Mouse (Mus musculus) heart, embryonic 12.5 days (tissue): ENCODE results near the gene Mrpl33. TPM values are rescaled to one million over a fixed set of nuclear protein-coding genes. Genes with fewer than 3 reads are reported as not detected.

Experiments used
- ATAC-seq: fragments of 200-750 bp; cut with Nextera tagmentation; 2 replicates; pipeline ENCODE4 v1.8.0; 2017; ENCODE audit warnings: moderate TSS enrichment, moderate library complexity; ENCODE audit not compliant: insufficient number of reproducible peaks, low FRiP score
- H3K27ac ChIP-seq: fragments of 300-500 bp; sonication (generic); 2 replicates; pipeline ENCODE4 v1.5.1; 2016; ENCODE audit warnings: mild to moderate bottlenecking, moderate library complexity; ENCODE audit not compliant: poor library complexity, severe bottlenecking
- H3K27me3 ChIP-seq: fragments of 300-500 bp; sonication (generic); replicated peaks from 2 replicates; pipeline ENCODE4 v1.6.1; 2016; ENCODE audit warnings: mild to moderate bottlenecking, moderate library complexity
- H3K36me3 ChIP-seq: fragments of 300-500 bp; sonication (generic); 2 replicates; pipeline ENCODE4 v1.6.1; 2016; ENCODE audit warnings: mild to moderate bottlenecking, moderate library complexity
- H3K4me1 ChIP-seq: fragments of 300-500 bp; sonication (generic); replicated peaks from 2 replicates; pipeline ENCODE4 v1.6.1; 2016; ENCODE audit warnings: mild to moderate bottlenecking
- H3K4me2 ChIP-seq: fragments of 300-500 bp; sonication (generic); 2 replicates; pipeline ENCODE4 v1.6.1; 2016; ENCODE audit warnings: mild to moderate bottlenecking, moderate library complexity
- H3K4me3 ChIP-seq: fragments of 300-500 bp; sonication (generic); 2 replicates; pipeline ENCODE4 v1.5.1; 2016; ENCODE audit warnings: mild to moderate bottlenecking
- H3K9ac ChIP-seq: fragments of 300-500 bp; sonication (generic); 2 replicates; pipeline ENCODE4 v1.6.1; 2016; ENCODE audit warnings: mild to moderate bottlenecking, moderate library complexity
- H3K9me3 ChIP-seq: fragments of 300-500 bp; sonication (generic); replicated peaks from 2 replicates; pipeline ENCODE4 v1.6.1; 2016; ENCODE audit warnings: mild to moderate bottlenecking, moderate library complexity
- WGBS: fragments of 180-500 bp; shearing (Covaris S2); methylation state at CpG from one replicate; pipeline ENCODE4 v1.1.7; 2016; 5-methylcytosine and 5-hydroxymethylcytosine counted together
- polyA plus RNA-seq: library from polyadenylated mRNA; unstranded; fragments of >200 nt; fragmentation: Nextera tagmentation; extraction: Ambion mirVana; gene quantifications from 2 replicates; pipeline ENCODE4 v1.2.1, GENCODE M21; 2016

Mrpl33 gene
- polyA plus RNA-seq, 1 experiment from 2014 or later = 372 TPM

DNA sequence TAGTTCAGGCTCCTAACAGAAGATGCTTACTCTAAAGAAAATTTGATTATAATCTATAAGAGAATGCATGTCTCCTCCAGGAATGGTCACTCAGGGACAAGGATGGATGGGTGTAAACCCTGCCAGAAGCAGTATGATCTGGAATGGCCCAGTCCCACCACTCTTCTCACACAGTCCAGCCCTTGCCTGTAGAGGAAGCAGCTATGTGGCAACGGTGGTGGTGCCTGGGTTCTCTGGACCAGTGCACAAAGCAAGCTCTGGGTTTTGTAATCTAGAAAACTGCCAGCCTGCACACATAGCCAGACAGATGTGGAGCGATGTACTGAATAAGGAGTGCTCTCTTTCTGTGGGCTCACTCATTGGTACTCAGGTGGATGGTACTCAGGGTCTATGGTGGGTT, 43.8 kb downstream of the Mrpl33 start:
- 90% methylated on average over 2 of the region's 2 CpGs for WGBS

DNA sequence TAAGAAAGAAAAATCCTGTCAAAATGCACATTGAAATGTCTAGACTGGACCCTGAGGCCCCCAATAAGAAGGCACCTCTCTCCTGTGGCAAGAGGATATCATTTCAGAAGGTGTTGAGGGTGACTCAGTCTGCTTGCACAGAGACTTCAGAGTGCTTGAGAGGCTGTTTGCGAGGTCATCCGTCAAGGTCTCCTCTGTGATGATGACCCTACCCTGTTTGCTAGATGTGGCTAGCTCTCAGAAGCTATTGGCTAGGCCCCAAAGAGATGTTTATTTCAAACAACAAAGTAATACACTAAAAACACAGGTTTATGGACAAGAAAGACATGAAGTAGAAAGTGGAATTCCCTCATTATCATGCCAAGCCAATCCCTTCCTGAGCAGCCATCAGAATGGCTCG, 45.6 kb downstream of the Mrpl33 start:
- no peak overlapping the region for H3K9ac ChIP-seq
- WGBS = 84% methylated on average over 3 of the region's 3 CpGs
- no peaks in the 10 kb centered on the region for H3K9me3 ChIP-seq
- H3K27ac ChIP-seq = no peak overlapping the region
- H3K4me1 ChIP-seq = peaks cover 18% of the 10 kb centered on the region
- H3K27me3 ChIP-seq = no peaks in the 10 kb centered on the region
- no peak for ATAC-seq
- no peaks in the 10 kb centered on the region for H3K36me3 ChIP-seq
- H3K4me3 ChIP-seq = no peak overlapping the region
- H3K4me2 ChIP-seq = no peak overlapping the region

More for the DNA sequence above, 43.8 kb downstream of the Mrpl33 start:
- Histone ChIP-seq H3K4me2 (no peak overlapping the region), H3K9ac (no peak overlapping the region), H3K27ac (no peak overlapping the region), H3K9me3 (no peaks in the 10 kb centered on the region), H3K4me1 (peaks cover 30% of the 10 kb centered on the region), H3K27me3 (no peaks in the 10 kb centered on the region), H3K36me3 (no peaks in the 10 kb centered on the region), H3K4me3 (no peak overlapping the region)
- no peak for ATAC-seq

DNA sequence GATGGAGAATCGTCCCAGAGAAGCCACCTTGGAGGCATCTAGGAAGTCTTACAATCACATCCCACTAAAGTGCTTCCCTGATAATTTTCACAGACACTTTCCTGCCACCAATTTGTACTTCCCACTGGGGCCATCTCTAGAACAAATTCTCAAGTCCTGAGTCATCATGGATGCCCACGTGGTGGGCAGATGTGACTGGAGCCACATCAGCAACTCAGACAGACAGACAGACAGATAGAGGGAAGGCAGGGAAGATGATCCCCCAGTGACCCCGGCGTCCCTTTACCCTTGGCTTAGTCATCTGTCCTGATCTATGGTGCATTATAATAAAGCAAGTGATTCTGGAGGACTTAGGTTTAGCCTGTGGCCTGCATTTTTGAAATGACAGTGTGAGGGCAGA, 47.5 kb downstream of the Mrpl33 start:
- peak overlapping the region; percentile 75 for H3K27ac ChIP-seq
- peaks cover 18% of the 10 kb centered on the region for H3K4me1 ChIP-seq
- 64% methylated on average over 4 of the region's 4 CpGs for WGBS
- H3K9ac ChIP-seq = no peak overlapping the region
- no peak overlapping the region for H3K4me3 ChIP-seq
- ATAC-seq = no peak
- H3K4me2 ChIP-seq = no peak overlapping the region
- no peaks in the 10 kb centered on the region for H3K9me3 ChIP-seq
- H3K36me3 ChIP-seq = no peaks in the 10 kb centered on the region
- no peaks in the 10 kb centered on the region for H3K27me3 ChIP-seq

DNA sequence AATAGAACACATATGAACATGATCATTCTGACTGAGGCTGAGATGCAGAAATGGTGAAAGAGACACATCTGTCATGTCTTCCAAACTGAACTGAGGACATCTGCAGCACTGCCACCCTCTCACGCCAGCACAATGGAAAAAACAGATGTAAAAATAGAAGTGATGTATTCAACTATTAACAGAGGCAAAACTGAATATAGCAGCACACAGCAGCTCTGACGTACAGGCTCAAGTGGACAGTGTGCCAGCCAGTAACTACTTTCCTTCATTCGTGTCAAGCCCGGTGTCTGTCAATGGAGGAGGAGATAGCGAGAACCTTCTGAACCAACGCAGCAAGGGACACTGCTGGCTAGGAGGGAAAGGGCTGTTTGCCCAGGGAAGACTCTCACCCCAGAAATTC, 48.1 kb downstream of the Mrpl33 start:
- 44% methylated on average over 6 of the region's 6 CpGs for WGBS

DNA sequence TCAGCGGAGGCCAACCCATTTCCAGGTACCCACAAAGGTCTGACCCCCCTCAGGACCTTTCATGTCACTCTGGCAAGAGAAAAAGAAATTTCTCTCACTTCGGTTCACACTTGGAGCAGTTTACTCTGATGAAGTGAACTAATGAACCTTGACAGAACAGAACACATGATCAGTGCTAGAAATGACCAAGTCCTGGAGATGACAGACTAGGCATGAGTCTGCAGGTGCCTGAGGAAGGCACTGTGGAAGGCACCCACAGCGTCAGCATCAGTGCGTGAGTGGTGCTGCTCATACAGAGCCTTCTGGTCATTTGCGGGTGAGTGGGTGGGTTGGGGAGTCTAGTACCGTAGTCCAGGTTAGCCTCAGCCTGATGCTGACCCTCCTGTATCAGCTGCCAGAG, 49.1 kb downstream of the Mrpl33 start:
- Histone ChIP-seq H3K4me3 (no peak overlapping the region), H3K36me3 (no peaks in the 10 kb centered on the region), H3K4me2 (no peak overlapping the region), H3K27ac (no peak overlapping the region), H3K9ac (no peak overlapping the region), H3K4me1 (peaks cover 18% of the 10 kb centered on the region), H3K9me3 (no peaks in the 10 kb centered on the region), H3K27me3 (no peaks in the 10 kb centered on the region)
- WGBS = 91% methylated on average over 6 of the region's 6 CpGs
- ATAC-seq = no peak

More for the DNA sequence above, 48.1 kb downstream of the Mrpl33 start:
- H3K4me3 ChIP-seq = no peak overlapping the region
- no peaks in the 10 kb centered on the region for H3K36me3 ChIP-seq
- no peaks in the 10 kb centered on the region for H3K9me3 ChIP-seq
- ATAC-seq = peak; percentile 68; the same call in 1 of the 2 replicates
- H3K27ac ChIP-seq = peak overlapping the region; percentile 75
- peaks cover 18% of the 10 kb centered on the region for H3K4me1 ChIP-seq
- no peaks in the 10 kb centered on the region for H3K27me3 ChIP-seq
- H3K4me2 ChIP-seq = no peak overlapping the region
- H3K9ac ChIP-seq = no peak overlapping the region

DNA sequence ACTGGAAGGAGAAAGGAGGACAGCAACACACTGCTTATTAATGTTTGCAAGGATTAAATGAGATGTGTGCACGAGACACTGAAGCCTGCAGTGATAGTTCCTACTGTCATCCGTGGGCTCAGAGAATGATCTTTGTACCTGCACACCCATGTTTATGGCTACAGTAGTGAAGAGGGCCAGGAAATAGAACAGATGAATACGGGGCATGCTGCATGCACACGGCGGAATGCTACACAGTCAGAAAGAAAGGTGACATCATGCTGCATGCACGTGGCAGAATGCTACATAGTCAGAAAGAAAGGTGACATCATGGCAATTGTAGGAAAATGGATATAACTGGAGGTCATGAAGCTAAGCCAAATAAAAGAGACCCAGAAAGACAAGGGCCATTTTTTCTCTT, 49.8 kb downstream of the Mrpl33 start:
- Histone ChIP-seq H3K27ac (no peak overlapping the region), H3K36me3 (no peaks in the 10 kb centered on the region), H3K9ac (no peak overlapping the region), H3K27me3 (no peaks in the 10 kb centered on the region), H3K4me2 (no peak overlapping the region), H3K4me3 (no peak overlapping the region), H3K9me3 (no peaks in the 10 kb centered on the region), H3K4me1 (peaks cover 18% of the 10 kb centered on the region)
- WGBS = 83% methylated on average over 6 of the region's 6 CpGs
- ATAC-seq = no peak

DNA sequence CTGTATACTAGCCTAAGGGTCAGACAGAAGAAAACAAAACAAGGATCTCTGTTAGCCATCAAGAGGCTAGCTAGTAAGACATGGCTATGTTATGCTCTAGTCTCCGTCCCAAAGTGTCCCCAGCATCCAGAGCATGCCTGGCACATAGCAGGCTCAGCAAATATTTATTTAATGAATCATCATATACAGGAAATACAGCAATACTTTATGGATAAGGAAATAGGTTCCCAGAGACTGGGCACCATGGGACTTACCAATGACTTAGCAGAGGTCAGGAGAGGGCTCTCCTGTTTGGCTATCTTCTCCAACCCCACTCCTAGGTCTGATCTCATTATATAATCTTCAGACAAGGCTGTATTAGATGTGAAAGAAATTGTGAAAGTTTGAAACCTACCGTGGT, 50.6 kb downstream of the Mrpl33 start:
- no peak overlapping the region for H3K4me3 ChIP-seq
- H3K4me1 ChIP-seq = peaks cover 18% of the 10 kb centered on the region
- H3K9ac ChIP-seq = no peak overlapping the region
- WGBS = 76% methylated on average over 2 of the region's 2 CpGs
- H3K9me3 ChIP-seq = no peaks in the 10 kb centered on the region
- ATAC-seq = no peak
- no peak overlapping the region for H3K27ac ChIP-seq
- H3K36me3 ChIP-seq = no peaks in the 10 kb centered on the region
- H3K27me3 ChIP-seq = no peaks in the 10 kb centered on the region
- H3K4me2 ChIP-seq = no peak overlapping the region

DNA sequence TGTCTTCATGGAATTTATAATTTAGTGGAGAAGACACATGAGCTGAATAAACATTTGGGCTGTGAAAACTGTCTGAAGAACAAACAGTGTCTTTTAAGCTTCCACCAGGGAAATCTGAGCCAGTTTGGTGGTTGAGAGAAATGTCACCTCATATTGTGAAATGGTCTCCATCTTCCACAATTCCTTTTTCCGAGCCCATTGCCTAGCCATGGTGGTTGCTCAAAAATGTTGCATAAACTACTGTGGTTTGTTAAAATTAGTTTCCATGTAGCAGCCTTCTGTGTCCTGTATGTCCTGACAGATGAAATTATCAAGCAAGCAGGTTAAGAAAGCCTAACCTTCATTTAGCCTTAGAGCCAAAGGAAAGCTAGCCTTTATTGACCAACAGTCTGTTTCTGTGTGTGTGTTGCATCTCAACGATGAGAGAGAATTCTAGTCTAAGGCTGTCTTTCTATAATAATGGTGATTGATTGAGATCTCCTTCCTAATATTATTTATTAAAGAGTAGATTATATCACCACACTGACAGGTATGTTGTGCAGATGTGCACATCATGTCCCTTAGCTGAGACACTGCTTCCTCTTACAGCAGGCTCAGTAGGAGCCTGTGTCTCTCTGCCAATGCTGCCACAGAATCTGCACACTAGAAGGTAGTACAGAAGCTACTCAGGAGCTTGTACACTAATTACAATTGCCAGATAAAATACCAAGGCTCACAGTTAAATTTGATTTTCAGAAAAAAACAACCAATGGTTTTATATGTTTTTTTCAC, 54.0 kb downstream of the Mrpl33 start:
- H3K4me3 ChIP-seq = no peak overlapping the region
- no peak for ATAC-seq
- H3K27ac ChIP-seq = no peak overlapping the region
- no peak overlapping the region for H3K9ac ChIP-seq
- H3K9me3 ChIP-seq = peaks cover 7% of the 10 kb centered on the region
- no peak overlapping the region for H3K4me2 ChIP-seq
- no peaks in the 10 kb centered on the region for H3K36me3 ChIP-seq
- no peaks in the 10 kb centered on the region for H3K27me3 ChIP-seq
- WGBS = 81% methylated on average over 2 of the region's 2 CpGs
- H3K4me1 ChIP-seq = peaks cover 4% of the 10 kb centered on the region; the same call in 1 of the 2 replicates

DNA sequence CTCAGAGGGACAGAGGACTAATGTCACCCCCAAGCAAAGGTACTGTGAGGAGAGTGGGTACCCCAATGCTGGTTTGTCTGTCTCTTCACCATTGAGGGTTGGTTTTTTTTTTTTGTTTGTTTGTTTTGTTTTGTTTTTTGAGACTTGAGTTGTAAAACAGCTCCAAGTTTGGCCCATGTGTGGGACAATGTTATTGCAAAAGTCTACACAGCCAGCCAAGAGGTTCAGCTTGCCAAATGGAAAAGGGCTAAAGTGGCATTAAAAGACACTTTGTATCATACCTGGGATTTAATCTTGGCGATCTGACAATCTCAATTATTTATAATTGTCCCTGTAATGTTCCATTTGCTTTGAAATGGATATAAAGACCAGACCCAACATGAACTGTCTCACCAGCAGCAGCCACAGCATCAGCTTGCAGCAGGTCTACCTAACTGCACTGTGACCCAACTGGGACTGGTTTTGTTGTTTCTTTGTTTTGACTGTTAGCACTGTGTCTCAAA, 59.0 kb downstream of the Mrpl33 start:
- Histone ChIP-seq H3K27ac (no peak overlapping the region), H3K27me3 (no peaks in the 10 kb centered on the region), H3K4me2 (no peak overlapping the region), H3K36me3 (no peaks in the 10 kb centered on the region), H3K9me3 (peaks cover 7% of the 10 kb centered on the region), H3K4me3 (no peak overlapping the region), H3K9ac (no peak overlapping the region), H3K4me1 (no peaks in the 10 kb centered on the region)
- ATAC-seq = no peak
- WGBS = 71% methylated on average over 1 of the region's 1 CpGs

DNA sequence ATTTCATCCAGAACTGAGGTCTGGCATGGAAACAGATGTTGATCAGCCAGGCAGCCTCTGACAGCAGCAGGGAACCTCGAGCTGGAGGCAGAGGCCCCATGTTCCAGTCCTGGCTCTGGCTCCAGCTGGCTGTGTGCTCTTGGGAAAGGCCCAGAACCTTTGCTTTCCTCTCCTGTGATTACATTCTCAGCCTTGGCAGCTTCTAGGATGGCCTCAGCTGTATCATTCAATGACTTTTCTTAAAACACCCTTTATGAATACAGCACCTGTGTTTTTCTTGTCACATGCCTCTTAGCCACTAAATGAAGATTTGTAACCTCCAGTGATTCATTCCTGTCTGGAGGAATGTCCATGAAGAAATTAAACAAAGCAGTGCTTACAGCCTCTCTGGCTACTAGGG, 69.4 kb downstream of the Mrpl33 start:
- ATAC-seq = no peak
- no peak overlapping the region for H3K9ac ChIP-seq
- no peaks in the 10 kb centered on the region for H3K27me3 ChIP-seq
- H3K9me3 ChIP-seq = no peaks in the 10 kb centered on the region
- WGBS = 21% methylated on average over 1 of the region's 1 CpGs
- no peaks in the 10 kb centered on the region for H3K36me3 ChIP-seq
- no peak overlapping the region for H3K4me2 ChIP-seq
- peaks cover 9% of the 10 kb centered on the region for H3K4me1 ChIP-seq
- H3K27ac ChIP-seq = no peak overlapping the region
- H3K4me3 ChIP-seq = no peak overlapping the region

DNA sequence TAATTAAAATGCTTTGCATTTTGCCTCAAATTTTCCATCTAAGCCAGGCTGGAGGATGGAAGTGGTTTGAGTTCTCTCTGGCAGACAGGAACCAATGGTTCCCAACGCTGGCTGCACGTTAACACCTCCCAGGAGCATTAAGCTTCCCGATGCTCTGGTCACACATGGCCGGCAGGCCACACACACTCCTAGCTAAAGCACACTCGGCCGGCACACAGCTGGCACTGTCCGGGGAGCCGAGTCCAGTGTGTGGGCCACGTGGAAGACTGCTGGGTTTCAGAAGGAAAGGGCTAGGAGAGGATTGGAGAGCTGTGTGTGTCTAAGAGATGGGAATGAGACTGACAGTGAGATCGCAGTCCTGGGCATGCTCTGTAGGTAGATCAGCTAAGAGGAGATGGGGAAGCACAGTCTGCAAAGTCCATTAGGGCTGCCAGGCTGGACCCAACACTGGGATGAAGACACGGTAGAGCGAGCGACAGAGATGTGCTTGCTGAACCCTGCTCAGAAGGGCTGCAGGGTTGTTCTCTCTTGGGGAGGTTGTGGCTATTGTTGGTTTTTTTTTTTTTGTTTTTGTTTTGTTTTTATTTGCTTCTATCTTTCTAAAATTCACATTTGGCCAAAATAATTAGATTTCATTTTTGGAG, 71.7 kb downstream of the Mrpl33 start:
- H3K9me3 ChIP-seq = no peaks in the 10 kb centered on the region
- no peak overlapping the region for H3K9ac ChIP-seq
- no peak overlapping the region for H3K4me2 ChIP-seq
- no peak overlapping the region for H3K27ac ChIP-seq
- H3K4me1 ChIP-seq = peaks cover 10% of the 10 kb centered on the region
- 86% methylated on average over 13 of the region's 13 CpGs for WGBS
- no peaks in the 10 kb centered on the region for H3K36me3 ChIP-seq
- no peak for ATAC-seq
- H3K27me3 ChIP-seq = no peaks in the 10 kb centered on the region
- no peak overlapping the region for H3K4me3 ChIP-seq
